Mouse (Mus musculus): ENCODE data around the gene Prickle2.

GRCm38 (mm10) chr6:92383196-92383782 lies 322.7 kb downstream of the Prickle2 start:
- TF ChIP-seq POLR2A (IDR thresholded peaks at IDR 0.05; ENCODE audit: borderline replicate concordance, extremely low read depth, low read depth, low read length), result no peak
- TF ChIP-seq CTCF (IDR thresholded peaks at IDR 0.05; ENCODE audit: insufficient read depth, low read length), result no peak

Data from lung, adult 2 months (tissue).